Mouse (Mus musculus) yolk sac, embryonic 10.5 days (tissue): Measurements from ENCODE around the gene Sgk2.
"Not testable (repeated sequence)": the region's sequence is repeated elsewhere in the genome, so short reads cannot be mapped to it uniquely, and the experiment has no call there.

ENCODE experiments used
- DNase-seq: peaks from one replicate; pipeline ENCODE4 v3.0.0-alpha.2; 2017; ENCODE audit warnings: low spot score

Gene Sgk2

GRCm38 (mm10) chr2:162992084-162992437 lies 4.9 kb downstream of the Sgk2 start:
- DNase-seq, result peak; percentile 42

- no peak for DNase-seq
Measured at GRCm38 (mm10) chr2:162993881-162994616, 6.9 kb downstream of the Sgk2 start.

DNA sequence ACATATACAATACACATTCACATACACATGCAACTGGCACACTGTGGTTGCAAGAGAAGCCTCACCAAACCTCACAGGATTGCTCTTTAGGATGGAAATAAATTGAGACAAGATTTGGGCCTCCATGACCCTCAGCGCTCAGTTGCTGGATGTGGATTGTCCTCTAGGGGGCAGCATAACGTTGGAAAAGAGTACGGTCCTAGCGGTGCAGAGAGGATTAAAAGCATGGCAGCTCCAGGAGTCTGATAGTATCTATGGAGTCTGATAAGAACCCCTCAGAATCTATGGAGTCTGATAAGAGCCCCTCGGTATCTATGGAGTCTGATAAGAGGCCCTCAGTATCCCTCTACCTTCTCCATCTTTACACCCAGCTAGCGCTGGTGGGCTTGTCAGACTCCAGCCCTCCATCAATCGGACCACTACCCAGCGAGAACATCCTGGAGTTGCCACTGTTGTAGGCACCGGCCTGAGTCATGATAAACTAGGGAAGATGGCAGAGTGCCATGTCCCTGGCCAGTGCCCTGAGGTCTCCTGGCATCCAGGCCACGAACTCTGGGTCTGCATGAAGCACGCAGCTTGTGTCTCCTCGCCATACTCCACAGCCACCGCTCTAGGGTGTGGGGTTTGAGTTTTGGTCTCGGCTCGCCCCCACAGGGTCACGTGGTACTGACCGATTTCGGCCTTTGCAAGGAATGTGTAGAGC lies 11.5 kb downstream of the Sgk2 start:
- peak; percentile 57 for DNase-seq

DNA sequence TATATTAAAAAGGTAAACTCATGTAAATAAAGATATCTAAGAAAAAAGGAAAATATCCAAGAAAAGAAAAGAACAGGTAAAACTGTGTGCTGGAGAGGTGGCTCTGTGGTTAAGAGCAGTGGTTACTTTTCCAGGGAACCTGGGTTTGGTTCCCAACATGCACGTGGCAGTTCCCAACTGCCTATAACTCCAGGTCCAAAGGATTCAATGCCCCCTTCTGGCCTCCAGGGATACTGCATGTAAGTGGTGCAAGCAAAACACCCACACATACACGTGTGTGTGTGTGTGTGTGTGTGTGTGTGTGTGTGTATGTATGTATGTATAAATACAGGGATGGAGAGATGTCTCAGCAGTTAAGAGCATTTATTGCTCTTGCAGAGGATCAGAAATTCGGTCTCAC lies 12.6 kb downstream of the Sgk2 start:
- DNase-seq, result no peak

GRCm38 (mm10) chr2:163001071-163001470 lies 13.9 kb downstream of the Sgk2 start:
- no peak for DNase-seq

GRCm38 (mm10) chr2:163007299-163007698 lies 20.2 kb downstream of the Sgk2 start:
- DNase-seq, result no peak

- peak; percentile 94 for DNase-seq
Measured at GRCm38 (mm10) chr2:163016916-163017743, 30.0 kb downstream of the Sgk2 start, which contains the start of gene Ift52. TSS of gene Ift52 (plus strand) at chr2:163017354.

- no peak for DNase-seq
Measured at GRCm38 (mm10) chr2:163031289-163031688, 44.2 kb downstream of the Sgk2 start.

- no peak for DNase-seq
Measured at GRCm38 (mm10) chr2:163031757-163032156, 44.6 kb downstream of the Sgk2 start.

DNA sequence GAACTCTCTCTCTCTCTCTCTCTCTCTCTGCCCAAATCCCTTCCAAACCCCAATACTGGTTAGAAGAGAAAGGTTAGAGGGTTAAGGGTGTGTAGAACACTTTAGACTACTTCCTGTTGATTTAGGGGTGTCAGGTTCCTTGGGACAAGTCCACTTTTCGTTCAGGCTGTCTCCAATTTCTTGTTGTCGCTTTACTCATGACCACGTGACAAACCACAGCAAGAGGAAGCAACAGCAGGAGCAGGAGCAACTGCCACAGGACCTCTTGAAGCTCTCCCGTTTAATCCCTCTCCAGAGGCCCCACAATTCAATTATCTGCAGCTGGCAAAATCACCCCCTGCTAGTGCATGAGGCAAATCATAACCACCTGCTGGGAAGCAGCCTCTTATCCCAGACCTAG lies 45.5 kb downstream of the Sgk2 start:
- no peak for DNase-seq

DNA sequence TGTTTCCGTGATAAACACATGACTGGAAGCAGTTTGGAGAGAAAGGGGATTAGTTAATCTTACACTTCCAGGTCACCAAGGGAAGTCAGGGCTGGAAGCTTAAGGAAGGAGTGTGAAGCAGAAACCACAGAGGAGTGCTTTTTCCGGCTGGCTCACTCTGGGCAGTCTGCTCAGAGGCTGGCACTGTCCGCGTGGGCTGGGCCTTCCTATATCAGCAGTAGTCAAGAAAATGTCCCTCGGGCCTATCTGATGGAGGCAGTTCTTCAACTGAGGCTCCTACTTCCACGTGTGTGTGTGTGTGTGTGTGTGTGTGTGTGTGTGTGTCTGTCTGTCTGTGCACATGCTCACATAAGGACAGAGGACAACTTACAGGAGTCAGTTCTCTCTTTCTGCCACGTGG lies 52.8 kb downstream of the Sgk2 start:
- DNase-seq, result no peak

DNA sequence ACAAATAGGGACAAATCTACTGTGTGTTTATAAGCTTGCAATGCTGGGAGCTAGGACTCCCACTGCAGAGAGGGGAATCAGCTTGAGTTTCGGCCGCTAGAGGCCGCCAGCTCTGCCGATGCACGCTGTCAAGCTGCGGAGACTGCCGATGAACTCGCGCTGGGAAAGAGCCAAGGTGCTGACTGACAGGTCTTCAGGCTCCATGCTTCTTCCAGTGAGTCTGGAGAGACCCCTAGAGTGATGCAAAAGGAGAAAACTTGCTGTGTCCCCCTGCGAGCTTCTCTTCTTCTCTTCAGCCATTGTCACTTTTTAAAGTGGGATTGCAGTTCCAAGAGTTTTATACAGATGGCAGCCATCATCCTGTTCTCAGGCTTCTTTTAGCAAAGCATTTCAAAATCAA lies 61.0 kb downstream of the Sgk2 start:
- DNase-seq, result peak; percentile 68

GRCm38 (mm10) chr2:163049116-163049515 lies 62.0 kb downstream of the Sgk2 start:
- DNase-seq, result no peak

- no peak for DNase-seq
Measured at GRCm38 (mm10) chr2:163051691-163052090, 64.6 kb downstream of the Sgk2 start.

- DNase-seq, result peak; percentile 82
Measured at GRCm38 (mm10) chr2:163052101-163052500, 65.0 kb downstream of the Sgk2 start.

- DNase-seq, result no peak
Measured at GRCm38 (mm10) chr2:163052826-163053225, 65.7 kb downstream of the Sgk2 start.

DNA sequence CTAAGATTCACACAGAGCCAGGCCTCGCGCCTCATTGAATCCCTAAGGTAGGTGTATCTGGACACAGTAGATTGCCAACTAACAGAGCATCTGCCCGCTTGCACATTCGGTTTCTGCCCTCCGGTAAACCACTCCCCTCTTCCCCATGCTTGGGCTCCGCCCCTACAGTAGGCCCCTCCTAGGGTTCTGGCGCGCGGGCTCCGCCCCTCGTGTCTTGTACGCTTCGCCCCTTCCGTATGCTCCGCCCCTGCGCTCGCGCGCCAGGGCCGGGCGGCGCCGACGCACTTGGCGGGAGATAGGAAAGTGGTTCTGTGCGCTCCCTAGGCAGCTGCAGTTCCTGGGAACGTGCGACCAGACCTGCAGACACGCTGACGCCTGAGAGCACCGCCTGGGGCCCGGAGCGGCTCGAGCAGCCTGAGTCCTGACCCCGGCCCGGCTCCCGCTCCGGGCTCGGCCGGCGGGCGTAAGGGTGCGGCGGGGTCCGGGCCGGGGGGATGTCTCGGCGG lies 67.3 kb downstream of the Sgk2 start, which contains the start of gene Mybl2:
Gene Mybl2 (plus strand): TSS at position 353 of the 506 bp plus-strand sequence.
- peak; percentile 95 for DNase-seq

DNA sequence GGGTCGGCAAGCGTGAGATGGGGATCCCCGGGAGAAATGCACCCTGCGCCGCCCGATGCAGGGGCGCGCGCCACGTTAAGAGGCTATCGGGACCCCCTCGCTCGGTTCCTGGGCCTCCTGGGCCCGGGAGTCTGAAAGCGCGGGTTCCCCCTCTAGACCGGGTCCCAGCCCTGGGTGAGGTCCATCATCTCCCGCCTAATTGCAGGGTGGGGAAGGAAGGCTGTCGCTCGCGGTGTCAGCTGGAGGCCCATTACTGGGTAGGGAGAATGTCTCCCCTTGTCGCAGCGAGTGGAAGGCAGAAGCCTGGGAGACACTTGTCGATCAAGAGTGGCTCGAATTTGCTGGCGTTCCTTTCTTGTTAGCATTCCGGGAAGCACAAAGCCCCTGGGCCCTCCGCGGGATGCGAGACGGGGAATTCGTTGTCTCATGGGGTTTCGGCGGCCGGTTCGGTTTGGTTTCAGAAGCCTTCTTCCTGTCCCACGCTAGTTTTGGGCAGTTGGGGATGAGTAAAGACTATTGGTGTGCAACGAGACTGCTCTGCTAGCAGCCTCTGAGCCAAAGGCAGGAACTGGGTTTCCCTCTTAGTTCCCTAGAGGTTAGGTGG lies 67.9 kb downstream of the Sgk2 start:
- DNase-seq, result no peak

GRCm38 (mm10) chr2:163055715-163056114 lies 68.6 kb downstream of the Sgk2 start:
- no peak for DNase-seq

GRCm38 (mm10) chr2:163056584-163056983 lies 69.5 kb downstream of the Sgk2 start:
- no peak for DNase-seq

- DNase-seq, result not testable (repeated sequence)
Measured at GRCm38 (mm10) chr2:163058981-163059380, 71.9 kb downstream of the Sgk2 start.

DNA sequence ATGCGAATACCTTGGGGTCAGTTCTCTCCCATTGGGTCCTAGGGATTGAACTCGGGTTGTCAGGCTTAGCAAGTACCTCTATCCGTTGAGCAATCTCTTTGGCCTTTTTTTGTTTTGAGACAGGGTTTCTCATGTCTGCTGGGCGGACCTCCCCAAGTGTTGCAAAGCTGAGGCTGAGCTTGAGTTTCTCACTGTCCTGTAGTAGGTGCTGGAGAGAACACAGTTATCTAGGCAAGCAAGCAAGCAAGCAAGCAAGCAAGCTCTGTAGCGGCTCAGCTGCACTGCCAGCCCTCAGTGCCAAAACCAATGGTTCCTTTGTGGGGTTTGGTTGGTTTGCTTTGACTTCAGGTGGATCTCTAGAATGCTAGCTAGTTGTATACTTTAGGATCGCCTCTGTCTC lies 73.5 kb downstream of the Sgk2 start:
- DNase-seq, result no peak
